10 mouse cellular contexts compared by ENCODE assay signal in the genomic region with DNA sequence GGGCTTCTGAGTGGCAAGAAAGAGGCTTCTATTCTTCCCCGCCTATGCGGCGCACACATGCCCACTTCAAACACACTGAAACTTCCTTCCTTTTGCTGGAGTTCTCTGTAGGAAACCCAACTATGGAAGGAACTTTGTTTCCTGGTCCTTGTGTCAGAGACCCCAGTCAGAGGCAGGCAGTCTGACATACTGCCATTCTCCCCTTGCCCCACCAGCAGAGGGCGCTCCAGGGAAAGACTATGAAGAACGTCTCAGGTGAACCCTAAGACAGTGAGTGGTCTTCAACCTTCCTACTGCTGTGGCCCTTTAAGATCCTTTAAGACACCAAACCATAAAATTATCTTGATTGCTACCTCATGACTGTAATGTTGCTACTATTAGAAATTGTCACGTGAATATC. TPM values are rescaled to one million over a fixed set of nuclear protein-coding genes. Genes with fewer than 3 reads are reported as not detected.
DNase-seq lines count a peak whose midpoint lies in the region; ATAC-seq and TF ChIP-seq lines count a peak whose summit lies in the region.
"Had no signal": no experiment of that assay in that cellular context is flagged by ENCODE, and none has a peak within 500 bp of the region (broad histone marks: within the 10 kb centered on the region; RNA-seq: fewer than 3 reads in every experiment).

No protein-coding gene starts in this region.

- peak; percentile 19 to 33 for DNase-seq in cerebellum, adult 18-20 months
- no peak for DNase-seq in cerebellum, adult 9-11 months
- peak; percentile 39 for DNase-seq in liver, adult 2 months (ENCODE audit: extremely low read depth, low read depth, low spot score)
- no peak for DNase-seq in liver, embryonic 11.5 days (ENCODE audit: low spot score)
- DNase-seq in embryonic facial prominence, embryonic 11.5 days (ENCODE audit: low spot score): peak; percentile 24
- peak; percentile 31 for DNase-seq in left cerebral cortex, adult 11 months (ENCODE audit: low spot score)
- DNase-seq in right cerebral cortex, postnatal 25 days: peak; percentile 11

- no peak overlapping the region for H3K4me3 ChIP-seq in liver, adult 2 months (ENCODE audit: insufficient read depth, low read depth, low read length)
- H3K4me3 ChIP-seq in liver, embryonic 11.5 days (ENCODE audit: low read depth, low read length): no peak overlapping the region
- no peak overlapping the region for H3K4me3 ChIP-seq in embryonic facial prominence, embryonic 11.5 days (ENCODE audit: low read depth, low read length)
- H3K4me3 ChIP-seq: hindbrain, embryonic 15.5 days; myocyte had no signal

- H3K36me3 ChIP-seq in liver, adult 2 months (ENCODE audit: control insufficient read depth, insufficient read depth, low read length): no peaks in the 10 kb centered on the region
- no peaks in the 10 kb centered on the region for H3K36me3 ChIP-seq in liver, embryonic 11.5 days (ENCODE audit: control insufficient read depth, insufficient read depth, low read length)
- no peaks in the 10 kb centered on the region for H3K36me3 ChIP-seq in embryonic facial prominence, embryonic 11.5 days (replicated peaks; ENCODE audit: control insufficient read depth, insufficient read depth, low read depth, low read length)
- H3K36me3 ChIP-seq: hindbrain, embryonic 15.5 days had no signal

- H3K9me3 ChIP-seq in liver, embryonic 11.5 days (ENCODE audit: control insufficient read depth, low read length): no peaks in the 10 kb centered on the region
- no peaks in the 10 kb centered on the region for H3K9me3 ChIP-seq in embryonic facial prominence, embryonic 11.5 days (replicated peaks; ENCODE audit: control insufficient read depth, low read length)
- H3K9me3 ChIP-seq: hindbrain, embryonic 15.5 days had no signal

- WGBS in liver, adult 2 months: 70% methylated on average over 6 of the region's 6 CpGs
- 66% methylated on average over 6 of the region's 6 CpGs for WGBS in liver, embryonic 11.5 days
- WGBS in embryonic facial prominence, embryonic 11.5 days: 88% methylated on average over 6 of the region's 6 CpGs

- no peak overlapping the region for H3K4me2 ChIP-seq in liver, embryonic 11.5 days
- H3K4me2 ChIP-seq in embryonic facial prominence, embryonic 11.5 days (ENCODE audit: low read depth, low read length): no peak overlapping the region
- H3K4me2 ChIP-seq: hindbrain, embryonic 15.5 days had no signal

- no peak for ATAC-seq in liver, embryonic 11.5 days (replicated peaks; ENCODE audit: low FRiP score)
- ATAC-seq in embryonic facial prominence, embryonic 11.5 days (replicated peaks; ENCODE audit: insufficient number of reproducible peaks, low FRiP score, low TSS enrichment, low read depth): no peak
- ATAC-seq in activated CD4-positive, CD25-positive, alpha-beta regulatory T cell, adult 4 months: no peak

- H3K27ac ChIP-seq in liver, adult 2 months (replicated peaks; ENCODE audit: insufficient read depth, low read depth, low read length): no peak overlapping the region
- H3K27ac ChIP-seq in liver, embryonic 11.5 days (ENCODE audit: low read depth, low read length): no peak overlapping the region
- H3K27ac ChIP-seq in embryonic facial prominence, embryonic 11.5 days (replicated peaks; ENCODE audit: low read depth, low read length): no peak overlapping the region
- H3K27ac ChIP-seq: hindbrain, embryonic 15.5 days had no signal

- H3K9ac ChIP-seq in liver, adult 2 months (ENCODE audit: low read depth, low read length): no peak overlapping the region
- no peak overlapping the region for H3K9ac ChIP-seq in liver, embryonic 11.5 days (ENCODE audit: low read depth, low read length)
- H3K9ac ChIP-seq in embryonic facial prominence, embryonic 11.5 days (replicated peaks; ENCODE audit: low read length): no peak overlapping the region
- H3K9ac ChIP-seq: hindbrain, embryonic 15.5 days had no signal

- no peaks in the 10 kb centered on the region for H3K4me1 ChIP-seq in liver, adult 2 months (ENCODE audit: control insufficient read depth, insufficient read depth, low read length)
- H3K4me1 ChIP-seq in liver, embryonic 11.5 days (replicated peaks; ENCODE audit: control insufficient read depth, insufficient read depth, low read length): no peaks in the 10 kb centered on the region
- H3K4me1 ChIP-seq in embryonic facial prominence, embryonic 11.5 days (ENCODE audit: control insufficient read depth, insufficient read depth, low read length): no peaks in the 10 kb centered on the region
- H3K4me1 ChIP-seq: hindbrain, embryonic 15.5 days had no signal

- H3K27me3 ChIP-seq in liver, adult 2 months (ENCODE audit: control insufficient read depth, insufficient read depth, low read length): no peaks in the 10 kb centered on the region
- H3K27me3 ChIP-seq in liver, embryonic 11.5 days (replicated peaks; ENCODE audit: control insufficient read depth, insufficient read depth, low read length): no peaks in the 10 kb centered on the region
- H3K27me3 ChIP-seq in embryonic facial prominence, embryonic 11.5 days (ENCODE audit: control insufficient read depth, insufficient read depth, low read length): no peaks in the 10 kb centered on the region
- H3K27me3 ChIP-seq: hindbrain, embryonic 15.5 days had no signal

- peak; percentile 88 for TF ChIP-seq CTCF in liver, adult 2 months (IDR thresholded peaks at IDR 0.05; ENCODE audit: low read depth, low read length)

- no peaks in the 10 kb centered on the region for H3K79me2 ChIP-seq in liver, adult 2 months (ENCODE audit: control insufficient read depth, insufficient read depth, low read length)

- no peak for TF ChIP-seq POLR2A in liver, adult 2 months (IDR thresholded peaks at IDR 0.05; ENCODE audit: extremely low read depth, insufficient read depth, low read length)

RNA-seq across cellular contexts. Expression of a gene that starts 21.4 kb away (rescaled TPM):
- total RNA-seq in liver, adult 2 months (2014; rRNA removed): 31.3 and 35.5 TPM in 2 replicates
- polyA plus RNA-seq in liver, adult 2 months (2012; rRNA removed): 21.3 and 24.7 TPM in 2 replicates
- polyA plus RNA-seq in liver, embryonic 11.5 days (2014; fragmentation: Nextera tagmentation; extraction: Ambion mirVana): 194 and 199 TPM in 2 replicates
- 153 TPM in 2 replicates for polyA plus RNA-seq in embryonic facial prominence, embryonic 11.5 days (2014; fragmentation: Nextera tagmentation; extraction: Ambion mirVana)
- polyA plus RNA-seq in activated CD4-positive, CD25-positive, alpha-beta regulatory T cell, adult 4 months (2017; shearing (Covaris generic)): 100 to 1,000 TPM; 146 to 151 TPM

RNA-seq across cellular contexts. Expression of a gene that starts 51.1 kb away (rescaled TPM):
- total RNA-seq in liver, adult 2 months (2014; rRNA removed): 0.18 and 0.47 TPM in 2 replicates
- 0.60 and 0.61 TPM in 2 replicates for polyA plus RNA-seq in liver, adult 2 months (2012; rRNA removed)
- 2.4 and 2.5 TPM in 2 replicates for polyA plus RNA-seq in liver, embryonic 11.5 days (2014; fragmentation: Nextera tagmentation; extraction: Ambion mirVana)
- polyA plus RNA-seq in embryonic facial prominence, embryonic 11.5 days (2014; fragmentation: Nextera tagmentation; extraction: Ambion mirVana): 12.4 and 13.5 TPM in 2 replicates
- polyA plus RNA-seq in activated CD4-positive, CD25-positive, alpha-beta regulatory T cell, adult 4 months (2017; shearing (Covaris generic)): under 1 TPM; 0.33 to 0.65 TPM
- polyA plus RNA-seq: myocyte had no signal

Comparison
In these comparisons a context has a peak if more than half of its experiments do, and no peak if none do; other contexts are left out.
1. DNase-seq: peak in cerebellum, adult 18-20 months (2 of 2), liver, adult 2 months (single experiment), embryonic facial prominence, embryonic 11.5 days (single experiment), left cerebral cortex, adult 11 months (single experiment) and right cerebral cortex, postnatal 25 days (single experiment); none in cerebellum, adult 9-11 months (single experiment) and liver, embryonic 11.5 days (single experiment).